Mouse (Mus musculus): ENCODE measurements around the gene Rarg. TPM values are rescaled to one million over a fixed set of nuclear protein-coding genes. Genes with fewer than 3 reads are reported as not detected.
A peak's percentile ranks its signal among the peaks of the same experiment; 100 is the strongest.

Rarg gene
- total RNA-seq, 2 experiments from 2014 or later, result 15.9 to 16.9 TPM

GRCm38 (mm10) chr15:102210816-102211215 lies 46.5 kb downstream of the Rarg start:
- intact Hi-C loops (cut with DNase I), result no loop called here
- no peak for DNase-seq

GRCm38 (mm10) chr15:102209114-102209513 lies 48.2 kb downstream of the Rarg start:
- intact Hi-C loops (cut with DNase I), result no loop called here
- no peak for DNase-seq

DNA sequence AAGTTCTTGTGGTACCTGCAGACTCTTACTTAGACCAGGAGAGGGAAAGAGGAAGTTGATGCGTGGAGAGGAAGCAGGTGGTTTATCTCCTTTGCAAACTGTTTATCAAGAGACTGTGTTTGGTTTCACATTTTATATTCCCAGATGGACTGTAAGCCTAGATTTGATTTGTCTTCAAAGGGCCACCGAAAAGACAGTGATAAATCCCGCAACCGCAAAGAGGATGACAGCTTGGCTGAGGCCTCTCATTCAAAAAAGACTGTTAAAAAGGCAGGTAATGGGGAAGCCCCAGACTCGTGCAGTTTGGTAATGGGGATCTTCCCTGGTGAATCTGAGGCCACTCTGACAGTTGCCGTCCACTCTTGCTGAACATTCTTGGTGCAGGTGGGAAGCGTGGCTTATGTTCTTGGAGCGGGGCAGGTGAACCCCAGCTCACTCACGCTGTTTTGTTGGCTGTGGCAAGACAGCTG lies 49.2 kb downstream of the Rarg start:
- intact Hi-C loops (cut with DNase I), result no loop called here
- DNase-seq, result no peak

GRCm38 (mm10) chr15:102207351-102207750 lies 50.0 kb downstream of the Rarg start:
- intact Hi-C loops (cut with DNase I), result no loop called here
- no peak for DNase-seq

- intact Hi-C loops (cut with DNase I), result no loop called here
- DNase-seq, result peak; percentile 69
Measured at GRCm38 (mm10) chr15:102205779-102206178, 51.5 kb downstream of the Rarg start.

GRCm38 (mm10) chr15:102204674-102205505 lies 52.4 kb downstream of the Rarg start, which contains the start of gene Csad:
Gene Csad, minus strand, starts transcription at chr15:102204724.
- intact Hi-C loops (cut with DNase I), result no loop called here
- DNase-seq, result no peak

DNA sequence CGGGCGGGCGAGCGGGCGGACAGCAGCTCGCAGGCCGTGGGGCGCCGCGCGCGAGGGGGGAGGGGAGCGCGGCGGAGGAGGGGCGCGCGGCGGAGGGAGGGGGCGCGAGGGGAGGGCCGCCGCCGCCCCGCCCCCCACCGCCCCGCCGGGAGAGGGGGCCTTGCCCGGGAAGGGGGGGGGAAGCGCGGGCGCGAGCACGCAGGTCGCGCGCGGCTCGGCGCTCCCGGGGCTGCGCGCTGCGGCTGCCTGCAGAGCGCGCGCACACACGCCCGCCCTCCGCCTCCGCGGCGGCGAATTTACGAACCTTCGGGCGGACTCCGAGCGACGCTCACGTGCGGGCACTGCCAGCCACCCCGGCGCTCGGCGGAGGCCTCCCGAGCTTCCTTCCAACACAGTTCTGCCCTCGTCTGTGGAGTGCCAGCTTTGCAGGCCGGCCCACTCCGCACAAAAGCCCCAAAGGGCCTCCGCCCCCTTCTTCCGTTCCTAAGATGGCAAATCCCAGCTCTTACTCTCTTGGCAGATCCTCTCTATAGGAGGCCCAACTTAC lies 53.4 kb downstream of the Rarg start:
- peak; percentile 75 for DNase-seq
- intact Hi-C loops (cut with DNase I), result no loop called here

- DNase-seq, result peak; percentile 99
- intact Hi-C loops (cut with DNase I), result no loop called here
Measured at GRCm38 (mm10) chr15:102202971-102203834, 54.1 kb downstream of the Rarg start, which contains the start of gene Zfp740. Gene Zfp740, plus strand, starts transcription at chr15:102203249.

DNA sequence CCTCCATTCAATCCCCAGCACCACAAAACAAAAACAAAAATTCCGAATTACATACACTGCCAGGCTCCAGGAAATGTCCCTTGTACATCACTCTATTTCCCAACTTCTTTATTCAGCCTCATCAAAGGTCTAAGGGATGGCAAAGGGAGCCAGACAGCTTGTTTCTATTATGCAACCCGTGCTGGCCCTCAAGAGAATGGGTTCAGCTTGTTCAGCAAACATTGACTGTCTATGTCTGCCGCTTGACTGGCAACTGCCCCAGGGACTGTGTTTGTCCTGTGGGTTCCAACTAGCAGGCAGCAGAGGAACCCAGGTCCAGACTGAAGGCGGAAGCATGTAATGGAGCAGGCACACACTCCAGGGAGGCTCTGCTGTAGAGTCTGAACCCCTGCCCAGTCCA lies 58.5 kb downstream of the Rarg start:
- intact Hi-C loops (cut with DNase I), result no loop called here
- no peak for DNase-seq

DNA sequence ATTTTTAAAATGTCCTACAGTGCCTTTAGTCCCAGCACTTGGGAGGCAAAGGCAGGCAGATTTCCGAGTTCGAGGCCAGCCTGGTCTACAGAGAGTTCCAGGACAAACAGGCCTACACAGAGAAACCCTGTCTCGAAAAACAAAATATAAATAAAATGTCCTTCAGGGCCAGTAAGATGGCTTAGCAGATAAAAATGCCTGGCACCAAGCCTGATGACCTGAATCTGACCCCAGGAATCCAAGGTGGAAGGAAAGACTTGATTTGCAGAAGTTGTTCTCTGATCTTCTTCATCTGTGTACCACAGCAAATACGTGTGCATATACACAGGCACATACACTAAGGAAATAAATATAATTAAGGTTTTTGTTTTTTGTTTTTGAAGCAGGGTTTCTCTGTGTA lies 61.9 kb downstream of the Rarg start:
- intact Hi-C loops (cut with DNase I), result no loop called here

GRCm38 (mm10) chr15:102194439-102194838 lies 62.9 kb downstream of the Rarg start:
- DNase-seq, result no peak
- intact Hi-C loops (cut with DNase I), result no loop called here

More for the DNA sequence above, 61.9 kb downstream of the Rarg start:
- no peak for DNase-seq

- intact Hi-C loops (cut with DNase I), result no loop called here
- DNase-seq, result no peak
Measured at GRCm38 (mm10) chr15:102193652-102194051, 63.7 kb downstream of the Rarg start.

GRCm38 (mm10) chr15:102192820-102193386 lies 64.4 kb downstream of the Rarg start:
- no peak for DNase-seq
- intact Hi-C loops (cut with DNase I), result no loop called here

GRCm38 (mm10) chr15:102192271-102192812 lies 65.0 kb downstream of the Rarg start:
- DNase-seq, result no peak

GRCm38 (mm10) chr15:102191699-102192098 lies 65.6 kb downstream of the Rarg start:
- intact Hi-C loops (cut with DNase I), result no loop called here
- no peak for DNase-seq

More at GRCm38 (mm10) chr15:102192271-102192812, 65.0 kb downstream of the Rarg start:
- intact Hi-C loops (cut with DNase I), result no loop called here

- intact Hi-C loops (cut with DNase I), result no loop called here
- no peak for DNase-seq
Measured at GRCm38 (mm10) chr15:102188883-102189282, 68.4 kb downstream of the Rarg start.

- intact Hi-C loops (cut with DNase I), result no loop called here
- no peak for DNase-seq
Measured at GRCm38 (mm10) chr15:102188096-102188495, 69.2 kb downstream of the Rarg start.

DNA sequence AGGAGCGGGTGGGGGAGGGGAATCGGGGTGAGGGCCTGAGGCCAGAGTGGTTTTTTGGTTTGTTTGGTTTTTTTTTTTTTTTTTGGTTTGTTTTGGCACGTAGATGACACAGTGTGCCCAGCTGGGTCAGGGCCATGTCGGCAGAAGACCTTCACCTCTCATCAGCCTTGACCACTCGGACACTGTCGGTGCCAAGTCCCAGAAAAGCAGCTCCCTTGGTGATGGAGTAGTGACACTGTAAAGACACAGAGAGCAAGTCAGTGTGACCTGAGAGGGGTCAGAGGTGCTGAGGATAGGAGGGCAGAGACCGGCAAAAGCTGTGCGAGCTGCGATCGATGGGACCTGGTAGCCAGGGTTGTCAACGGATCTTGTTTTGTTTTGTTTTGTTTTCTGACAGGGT lies 71.1 kb downstream of the Rarg start:
- no peak for DNase-seq
- intact Hi-C loops (cut with DNase I), result no loop called here

Data from left cerebral cortex, postnatal 4 days (tissue).